Mouse (Mus musculus) B cell, adult (primary cell): Measurements from ENCODE around the gene Exosc3. TPM values are rescaled to one million over a fixed set of nuclear protein-coding genes. Genes with fewer than 3 reads are reported as not detected.

ENCODE experiments used
- total RNA-seq: library from RNA; stranded (reverse); gene quantifications from 4 replicates; pipeline ENCODE4 v1.2.4, GENCODE M21; 2023; ENCODE audit not compliant: inconsistent age

Exosc3 gene
- total RNA-seq: 42.5 to 53.4 TPM (median 46.0 TPM) in 4 replicates

GRCm38 (mm10) chr4:45342286-45343155 is at the start of gene Exosc3:
TSS of gene Exosc3 (minus strand) at chr4:45342732.

DNA sequence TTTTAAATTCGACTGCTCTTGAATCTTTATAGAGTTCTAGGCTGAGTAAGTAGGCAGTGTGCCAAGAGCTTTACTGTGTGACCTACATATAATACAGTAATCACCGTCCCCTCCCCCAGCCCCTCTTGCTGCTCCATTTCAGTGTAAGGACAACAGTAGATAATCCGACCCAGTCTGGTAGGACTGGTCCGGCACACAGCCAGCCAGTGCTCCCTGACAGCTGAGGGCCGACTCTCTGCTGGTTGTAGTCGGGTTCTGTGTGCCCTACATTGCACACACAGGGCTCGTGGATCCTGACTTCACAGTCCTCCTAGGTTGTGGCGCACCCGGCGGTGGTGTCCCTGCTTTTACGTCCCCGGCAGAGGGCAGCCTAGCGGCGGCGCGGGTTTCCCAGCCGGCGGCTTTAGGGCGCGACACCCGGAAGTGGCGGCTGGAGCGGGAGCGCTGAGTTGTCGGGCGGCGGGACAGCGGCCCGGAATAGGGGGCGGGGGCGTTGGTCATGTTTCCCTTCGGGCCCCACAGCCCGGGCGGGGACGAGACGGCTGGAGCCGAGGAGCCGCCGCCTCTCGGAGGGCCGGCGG is 773 bp downstream of the Exosc3 start, which contains the start of gene Dcaf10:
TSS of gene Dcaf10 (plus strand) at position 433 of the 581 bp plus-strand sequence.

DNA sequence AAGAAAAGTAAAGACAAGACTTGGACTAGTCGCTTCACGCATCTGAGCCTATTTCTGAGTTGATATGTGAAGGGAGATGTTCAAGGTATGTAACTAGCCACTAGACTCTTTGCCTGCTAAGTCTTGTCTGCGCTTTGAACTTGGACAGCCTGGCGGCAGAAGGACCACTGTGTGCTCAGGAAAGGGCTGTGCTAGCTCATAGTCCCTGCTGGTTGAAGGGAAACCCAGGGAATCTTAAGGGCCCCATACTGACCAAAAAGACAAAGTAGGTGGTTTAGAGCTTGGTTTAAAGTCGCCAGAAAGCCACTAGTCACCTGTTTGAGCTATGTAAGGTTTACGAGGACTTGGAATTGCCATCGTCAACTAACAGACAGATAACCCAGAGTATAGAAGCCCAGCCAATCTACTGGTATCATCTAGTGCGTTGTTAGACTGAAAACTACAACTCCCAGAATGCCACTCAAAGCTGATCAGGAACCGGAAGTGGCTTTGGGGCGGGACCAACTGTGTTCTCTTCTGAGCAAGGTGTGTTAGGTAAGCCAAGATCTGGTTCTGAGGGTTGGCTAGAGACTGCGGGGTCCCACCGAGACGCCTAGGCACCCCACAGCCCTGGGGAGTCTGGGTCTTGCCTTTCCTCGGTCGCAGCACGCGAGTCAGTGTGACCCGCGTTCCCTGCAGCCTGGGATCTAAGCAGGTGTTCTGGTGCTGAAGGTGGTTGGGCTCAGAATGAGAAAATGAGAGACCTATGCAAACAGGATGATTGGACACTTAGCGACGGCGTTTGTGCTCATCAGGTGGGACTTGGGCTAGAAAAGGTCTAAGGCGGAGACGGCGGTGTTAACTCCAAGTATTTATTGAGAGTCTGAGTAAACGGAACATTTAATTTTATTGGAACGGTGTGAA is 45.6 kb downstream of the Exosc3 start, which contains the start of gene Trmt10b:
TSS of gene Trmt10b (plus strand) at position 466 of the 903 bp plus-strand sequence.

Other genes with a start within 250 kb of the Exosc3 start
- gene Tomm5, start 234.6 kb downstream of the Exosc3 start, total RNA-seq: 44.6 to 47.3 TPM (median 46.9 TPM) in 4 replicates
- gene Frmpd1, start 157.9 kb downstream of the Exosc3 start, total RNA-seq: not detected in 4 replicates
- 6.0 to 16.6 TPM (median 9.3 TPM) in 4 replicates for gene Trmt10b, start 45.6 kb downstream of the Exosc3 start, total RNA-seq
- 21.2 to 28.2 TPM (median 22.3 TPM) in 4 replicates for gene Dcaf10, start 631 bp downstream of the Exosc3 start, total RNA-seq
- gene Slc25a51, start 66.0 kb upstream of the Exosc3 start, total RNA-seq: 60.3 to 77.6 TPM (median 70.9 TPM) in 4 replicates
- 1.4 to 1.9 TPM (median 1.7 TPM) in 4 replicates for gene Shb, start 189.7 kb upstream of the Exosc3 start, total RNA-seq